Mouse (Mus musculus) liver, adult 2 months (tissue): Measurements from ENCODE around the gene Idh2.

ENCODE experiments used
- CTCF ChIP-seq: fragments of 200-500 bp; IDR thresholded peaks from 2 replicates; pipeline ENCODE4 v1.5.1; 2011; ENCODE audit warnings: low read depth, low read length, control low read depth
- POLR2A ChIP-seq: fragments of 200-500 bp; IDR thresholded peaks from 2 replicates; pipeline ENCODE4 v1.6.1; 2011; ENCODE audit warnings: low read length, control low read depth; ENCODE audit not compliant: insufficient read depth; ENCODE audit errors: extremely low read depth

GRCm38 (mm10) chr7:80152152-80152551 is 37.0 kb upstream of the Idh2 start:
- TF ChIP-seq CTCF (peak; percentile 67), POLR2A (no peak)
